Mouse (Mus musculus) A20 (cell line): Measurements from ENCODE around the gene Lamb3.
"Not testable (repeated sequence)": the region's sequence is repeated elsewhere in the genome, so short reads cannot be mapped to it uniquely, and the experiment has no call there.

Experiments used
- DNase-seq: peaks from one replicate; pipeline ENCODE4 v3.0.0-alpha.2; 2011; ENCODE audit warnings: low read depth, low spot score

Gene Lamb3

GRCm38 (mm10) chr1:193243571-193244193, 36.2 kb downstream of the Lamb3 start:
- no peak for DNase-seq

DNA sequence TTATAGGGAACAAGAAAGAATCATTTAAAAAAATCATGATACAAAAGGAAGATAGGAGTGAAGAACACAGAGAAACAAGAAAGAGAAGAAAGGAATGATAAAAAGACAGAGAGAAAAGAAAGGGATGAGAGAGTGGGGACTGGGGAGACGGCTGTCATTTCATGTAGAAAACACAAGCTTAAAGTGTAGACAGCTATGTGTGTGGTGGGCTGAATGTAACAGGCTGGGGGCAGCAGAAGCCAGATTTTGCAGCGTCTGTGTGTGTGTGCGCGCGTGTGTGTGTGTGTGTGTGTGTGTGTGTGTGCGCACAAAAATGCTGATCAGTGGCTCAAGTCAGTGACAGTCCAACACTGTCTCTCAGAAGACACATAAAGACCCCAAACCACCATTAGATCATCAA, 36.7 kb downstream of the Lamb3 start:
- DNase-seq, result no peak

GRCm38 (mm10) chr1:193250026-193250425, 42.5 kb downstream of the Lamb3 start:
- DNase-seq, result no peak

GRCm38 (mm10) chr1:193251386-193251785, 43.9 kb downstream of the Lamb3 start:
- DNase-seq, result peak; percentile 17

GRCm38 (mm10) chr1:193252616-193253015, 45.1 kb downstream of the Lamb3 start:
- DNase-seq, result no peak

DNA sequence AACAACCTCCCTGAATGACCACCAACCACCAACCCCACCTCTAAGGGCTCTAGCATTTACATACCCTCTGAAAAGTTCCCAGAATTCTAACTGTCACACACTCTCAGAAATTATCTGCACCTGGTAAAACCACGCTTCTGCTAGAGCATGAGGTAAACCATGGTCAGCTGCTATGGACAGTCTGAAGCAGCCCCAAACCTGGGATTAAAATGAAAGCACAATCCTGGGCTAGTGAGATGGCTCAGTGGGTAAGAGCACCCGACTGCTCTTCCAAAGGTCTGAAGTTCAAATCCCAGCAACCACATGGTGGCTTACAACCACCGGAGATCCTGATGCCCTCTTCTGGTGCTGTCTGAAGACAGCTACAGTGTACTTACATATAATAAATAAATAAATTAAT, 46.4 kb downstream of the Lamb3 start:
- DNase-seq, result not testable (repeated sequence)

GRCm38 (mm10) chr1:193255032-193255431, 47.5 kb downstream of the Lamb3 start:
- DNase-seq, result no peak

- peak; percentile 41 for DNase-seq
These were observed 48.2 kb downstream of the Lamb3 start for GRCm38 (mm10) chr1:193255488-193256288.

DNA sequence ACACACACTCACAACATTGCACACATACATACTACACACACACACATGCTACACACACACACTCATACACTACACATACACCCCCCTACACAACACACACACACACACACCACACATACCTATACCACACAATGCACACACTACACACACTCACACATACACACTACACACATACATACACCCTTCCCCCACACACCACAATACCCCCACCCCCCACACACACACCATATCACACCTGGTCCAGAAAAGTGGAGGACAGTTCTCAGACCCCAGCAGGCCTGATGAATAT, 48.7 kb downstream of the Lamb3 start:
- no peak for DNase-seq

- no peak for DNase-seq
These were observed 49.2 kb downstream of the Lamb3 start for GRCm38 (mm10) chr1:193256621-193257098.

- no peak for DNase-seq
These were observed 52.1 kb downstream of the Lamb3 start for GRCm38 (mm10) chr1:193259559-193259958.

- DNase-seq, result no peak
These were observed 54.5 kb downstream of the Lamb3 start for GRCm38 (mm10) chr1:193261897-193262548.

DNA sequence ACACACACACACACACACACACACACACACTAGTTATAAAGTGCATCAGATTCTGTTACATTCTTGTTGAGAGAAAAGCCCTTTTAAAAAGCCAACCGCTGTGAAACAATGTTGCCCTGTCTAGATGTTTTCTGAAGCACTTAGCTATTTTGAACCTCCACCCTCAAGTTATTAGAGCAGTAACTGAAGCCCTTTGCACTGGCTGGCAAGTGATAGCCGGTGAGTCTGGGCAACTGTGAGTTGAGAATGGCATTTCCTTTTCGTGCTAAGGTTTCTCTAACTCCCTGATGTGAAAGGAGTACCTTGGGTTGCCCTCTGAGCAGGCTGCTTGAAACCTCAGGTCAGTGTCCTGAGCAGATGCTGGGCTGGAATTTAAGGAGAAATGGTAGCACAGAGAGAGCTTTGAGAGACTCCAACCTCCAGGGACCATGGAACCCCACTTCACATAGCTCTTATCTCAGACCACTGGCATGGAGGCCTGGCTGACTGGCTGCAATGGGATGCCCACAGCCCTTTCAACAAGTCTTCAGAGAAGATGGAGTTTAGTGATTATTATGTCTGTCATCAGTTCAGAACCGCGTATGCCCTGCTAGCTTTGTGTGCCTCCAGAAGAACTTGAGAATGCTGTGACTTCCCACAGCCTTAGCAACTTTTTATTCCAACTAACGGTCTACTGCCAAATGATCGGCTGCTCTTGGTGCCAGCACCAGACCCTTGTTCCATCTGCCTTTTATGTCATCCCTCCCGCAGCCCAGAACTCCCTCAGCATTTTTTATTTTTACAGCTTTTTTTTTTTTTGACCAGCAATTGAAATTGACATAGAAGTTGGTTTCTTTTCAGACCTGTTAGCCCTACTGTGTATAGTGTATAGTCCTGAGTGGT, 55.8 kb downstream of the Lamb3 start:
- DNase-seq, result no peak

GRCm38 (mm10) chr1:193263955-193264598, 56.6 kb downstream of the Lamb3 start, which contains the start of gene Hsd11b1:
Gene Hsd11b1 (minus strand): TSS chr1:193264075.
- DNase-seq, result no peak

- no peak for DNase-seq
These were observed 58.2 kb downstream of the Lamb3 start for GRCm38 (mm10) chr1:193265734-193266133.

GRCm38 (mm10) chr1:193270965-193271763, 63.7 kb downstream of the Lamb3 start:
- DNase-seq, result no peak

DNA sequence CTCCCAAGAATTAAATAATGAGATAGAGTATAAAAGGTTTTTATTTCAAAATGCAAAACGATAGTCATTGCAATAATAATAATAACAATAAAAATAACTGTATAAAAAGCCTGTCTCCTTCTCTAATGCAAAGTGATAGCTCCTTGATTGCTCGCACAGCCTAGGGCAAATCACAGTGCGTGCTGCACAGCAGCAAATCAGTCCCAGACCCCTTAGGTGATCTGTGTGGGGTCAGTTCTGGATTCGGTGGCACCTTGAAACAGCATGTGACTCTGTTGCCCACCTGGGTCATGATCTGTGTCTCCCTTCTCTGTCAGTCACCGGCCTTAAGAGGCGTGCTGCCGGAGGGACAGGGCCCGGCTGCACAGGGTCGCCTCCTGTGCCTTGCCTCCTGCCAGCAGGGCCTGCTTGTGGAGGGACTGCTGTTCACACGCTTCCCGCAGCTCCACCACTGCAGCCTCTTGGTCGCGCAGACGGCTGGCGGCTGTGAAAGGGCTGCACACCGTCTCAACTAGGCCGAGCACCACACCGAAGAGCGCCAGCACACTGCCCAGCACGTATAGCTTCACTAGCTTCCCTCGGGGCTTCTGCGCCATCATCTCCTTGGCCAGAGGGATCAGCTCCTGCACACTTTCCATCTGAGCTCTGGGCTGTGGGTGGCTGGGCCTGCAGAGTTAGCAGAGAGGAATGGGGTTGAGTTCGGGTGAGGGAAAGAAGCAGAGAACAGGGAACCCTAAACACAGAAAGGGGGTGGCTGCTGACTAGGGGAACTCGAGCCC, 64.8 kb downstream of the Lamb3 start:
- DNase-seq, result no peak

DNA sequence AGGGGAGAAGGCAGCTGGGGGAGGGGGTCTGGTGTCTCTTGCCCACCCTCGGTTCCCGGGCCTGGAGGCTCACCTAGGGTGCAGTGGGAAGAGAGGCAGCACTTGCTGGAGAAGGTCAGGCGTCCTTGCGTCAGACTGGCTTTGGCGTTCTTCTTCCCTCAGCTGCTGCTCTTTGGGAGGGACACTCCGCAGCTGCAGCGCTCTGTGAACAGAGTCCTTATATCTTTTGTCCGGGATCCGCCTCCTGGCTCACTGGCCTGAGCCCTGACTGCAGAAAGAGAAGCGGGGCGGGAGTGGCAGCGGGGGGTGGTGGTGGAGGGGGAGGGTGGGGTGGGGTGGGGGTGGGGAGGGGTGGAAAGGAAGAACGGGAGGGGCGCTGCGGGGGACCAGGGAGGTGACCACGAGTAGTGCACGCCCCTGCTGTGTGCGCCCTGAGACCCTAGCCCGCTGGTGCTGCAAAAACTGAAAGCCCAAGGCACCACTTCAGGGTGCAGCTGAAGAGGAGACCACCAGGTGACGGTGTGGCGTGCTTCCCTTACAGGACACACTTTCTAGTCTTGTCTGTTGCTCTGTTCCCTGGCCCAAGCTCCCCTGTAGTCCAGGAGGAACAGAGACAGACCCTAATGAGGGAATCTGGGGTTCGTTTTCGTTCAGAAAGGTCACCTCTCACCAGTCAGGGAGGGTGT, 65.6 kb downstream of the Lamb3 start, which contains the start of gene G0s2:
G0s2 (minus strand) TSS at position 302 of the 686 bp plus-strand sequence.
- DNase-seq, result no peak
